Mouse (Mus musculus): Measurements from ENCODE around the gene Wdr91.

GRCm38 (mm10) chr6:34906661-34907060 lies 4.0 kb downstream of the Wdr91 start:
- no peak for TF ChIP-seq ZNF384 (IDR thresholded peaks at IDR 0.05; ENCODE audit: low read depth, low read length)
- TF ChIP-seq CHD2 (IDR thresholded peaks at IDR 0.05; ENCODE audit: low read depth, low read length): no peak
- no peak for TF ChIP-seq ZC3H11A (IDR thresholded peaks at IDR 0.05; ENCODE audit: borderline replicate concordance, low read depth, low read length)
- no peak for TF ChIP-seq HCFC1 (IDR thresholded peaks at IDR 0.05; ENCODE audit: borderline replicate concordance, insufficient read depth, low read length)
